In genomic region chr4:108798083-108798830, GRCm38 (mm10) we compare ENCODE assay signal across 9 mouse cellular contexts. TPM values are rescaled to one million over a fixed set of nuclear protein-coding genes. Genes with fewer than 3 reads are reported as not detected.
A peak's percentile ranks its signal among the peaks of the same experiment; 100 is the strongest.
DNase-seq lines count a peak whose midpoint lies in the region; TF ChIP-seq lines count a peak whose summit lies in the region.
"Had no signal": no experiment of that assay in that cellular context is flagged by ENCODE, and none has a peak within 500 bp of the region (broad histone marks: within the 10 kb centered on the region; RNA-seq: fewer than 3 reads in every experiment).

No protein-coding gene starts in this region.

- peak; percentile 69 to 80 for DNase-seq in heart, adult 2 months
- no peak for DNase-seq in heart, embryonic 10.5 days (ENCODE audit: low spot score)
- DNase-seq in T-cell, adult 2 months (ENCODE audit: low spot score), result peak; percentile 15
- peak; percentile 72 to 78 for DNase-seq in cerebellum, postnatal 36 days
- DNase-seq in heart, adult 9 months (ENCODE audit: low spot score in 2 of 2), result peak; percentile 45 to 66
- peak; percentile 60 to 69 for DNase-seq in layer of hippocampus, adult 2 months (ENCODE audit: low spot score in 2 of 2)
- DNase-seq in lung, postnatal 25 days (ENCODE audit: low spot score), result peak; percentile 70
- peak in 1 of 2 experiments; percentile 55 for DNase-seq in spleen, adult 2 months (ENCODE audit: low read depth in 1 of 2, low spot score in 2 of 2)

- peak; percentile 87 for TF ChIP-seq CTCF in heart, adult 2 months (IDR thresholded peaks at IDR 0.05)
- peak; percentile 89 for TF ChIP-seq CTCF in layer of hippocampus, adult 2 months (conservative IDR thresholded peaks at IDR 0.05)
- TF ChIP-seq CTCF in spleen, adult 2 months (IDR thresholded peaks at IDR 0.05; ENCODE audit: extremely low read depth, insufficient read depth, insufficient read length, insufficient replicate concordance), result peak; percentile 56; the same call in 1 of the 2 replicates

- H3K79me2 ChIP-seq in heart, adult 2 months (replicated peaks; ENCODE audit: control insufficient read depth, insufficient read depth, low read length), result no peaks in the 10 kb centered on the region

- intact Hi-C loops in heart, adult 2 months (cut with DNase I), result loop anchor here (1.0 to 5.0 kb wide), 3 partner anchors 49 to 178 kb away; partner anchors contain the start of genes A730015C16Rik and Kti12

- no peak overlapping the region for H3K9ac ChIP-seq in heart, adult 2 months (ENCODE audit: low read depth, low read length)
- H3K9ac ChIP-seq: lung, embryonic 15.5 days had no signal

- no peak for TF ChIP-seq POLR2A in heart, adult 2 months (IDR thresholded peaks at IDR 0.05; ENCODE audit: insufficient read depth, low read depth, low read length)
- no peak for TF ChIP-seq POLR2A in spleen, adult 2 months (IDR thresholded peaks at IDR 0.05; ENCODE audit: low read depth, low read length)

- peaks cover 7% of the 10 kb centered on the region for H3K4me1 ChIP-seq in heart, adult 2 months (ENCODE audit: control insufficient read depth, insufficient read depth, low read length)
- H3K4me1 ChIP-seq in heart, embryonic 10.5 days, result peaks cover 4% of the 10 kb centered on the region; the same call in 1 of the 2 replicates
- H3K4me1 ChIP-seq in spleen, adult 2 months (ENCODE audit: control insufficient read depth, insufficient read depth, insufficient read length), result no peaks in the 10 kb centered on the region

- peak; percentile 68; the same call in 1 of the 2 replicates for TF ChIP-seq EP300 in heart, adult 2 months (IDR thresholded peaks at IDR 0.05; ENCODE audit: insufficient read depth, low read depth, low read length)

- 43% methylated on average over 2 of the region's 2 CpGs for WGBS in heart, adult 2 months
- 45% methylated on average over 2 of the region's 2 CpGs for WGBS in heart, embryonic 10.5 days
- WGBS in spleen, adult 2 months, result 53% methylated on average over 2 of the region's 2 CpGs

- no peak overlapping the region for H3K4me3 ChIP-seq in heart, adult 2 months
- H3K4me3 ChIP-seq in heart, embryonic 10.5 days, result no peak overlapping the region
- no peak overlapping the region for H3K4me3 ChIP-seq in layer of hippocampus, adult 2 months
- no peak overlapping the region for H3K4me3 ChIP-seq in spleen, adult 2 months (ENCODE audit: extremely low read depth, insufficient read depth, insufficient read length)
- H3K4me3 ChIP-seq: lung, embryonic 15.5 days had no signal

- no peak overlapping the region for H3K27ac ChIP-seq in heart, adult 2 months
- no peak overlapping the region for H3K27ac ChIP-seq in heart, embryonic 10.5 days
- H3K27ac ChIP-seq in layer of hippocampus, adult 2 months, result 0 out of 2 replicates have a peak overlapping the region, but pooled peaks have one; percentile 8
- no peak overlapping the region for H3K27ac ChIP-seq in spleen, adult 2 months (ENCODE audit: insufficient read depth, low read length)
- H3K27ac ChIP-seq: lung, embryonic 15.5 days had no signal

- H3K27me3 ChIP-seq in heart, adult 2 months (ENCODE audit: control insufficient read depth, insufficient read depth, low read length), result no peaks in the 10 kb centered on the region
- no peaks in the 10 kb centered on the region for H3K27me3 ChIP-seq in heart, embryonic 10.5 days (ENCODE audit: insufficient read depth, poor library complexity, severe bottlenecking)
- no peaks in the 10 kb centered on the region; the same call in 1 of the 2 replicates for H3K27me3 ChIP-seq in spleen, adult 2 months (ENCODE audit: control insufficient read depth, insufficient read depth, low read length)
- H3K27me3 ChIP-seq: lung, embryonic 15.5 days had no signal

- no peaks in the 10 kb centered on the region for H3K9me3 ChIP-seq in heart, embryonic 10.5 days
- H3K9me3 ChIP-seq: lung, embryonic 15.5 days had no signal

- H3K36me3 ChIP-seq in heart, adult 2 months (ENCODE audit: control insufficient read depth, insufficient read depth, low read length), result peaks cover 7% of the 10 kb centered on the region
- no peaks in the 10 kb centered on the region for H3K36me3 ChIP-seq in heart, embryonic 10.5 days
- no peaks in the 10 kb centered on the region for H3K36me3 ChIP-seq in spleen, adult 2 months (ENCODE audit: control insufficient read depth, insufficient read depth, low read length)
- H3K36me3 ChIP-seq: lung, embryonic 15.5 days had no signal

RNA-seq across cellular contexts. Expression of gene Zfyve9, which starts 17.7 kb away (rescaled TPM):
- total RNA-seq in heart, adult 2 months (2021), result 10 to 100 TPM; 25.2 to 29.9 TPM
- 5.1 and 8.4 TPM in 2 replicates for polyA plus RNA-seq in heart, adult 2 months (2012; rRNA removed)
- polyA plus RNA-seq in heart, embryonic 10.5 days (2016; fragmentation: Nextera tagmentation; extraction: Ambion mirVana), result 3.3 and 3.4 TPM in 2 replicates
- 10 to 100 TPM; 53.6 to 58.4 TPM for total RNA-seq in layer of hippocampus, adult 2 months (2021)
- 0.63 and 0.99 TPM in 2 replicates for polyA plus RNA-seq in spleen, adult 2 months (2012; rRNA removed)

RNA-seq across cellular contexts. Expression of gene Btf3l4, which starts 35.2 kb away (rescaled TPM):
- 10 to 100 TPM; 70.1 to 78.1 TPM for total RNA-seq in heart, adult 2 months (2021)
- 18.5 and 33.8 TPM in 2 replicates for polyA plus RNA-seq in heart, adult 2 months (2012; rRNA removed)
- 160 and 165 TPM in 2 replicates for polyA plus RNA-seq in heart, embryonic 10.5 days (2016; fragmentation: Nextera tagmentation; extraction: Ambion mirVana)
- total RNA-seq in layer of hippocampus, adult 2 months (2021), result 10 to 100 TPM; 87.9 to 89.4 TPM
- 5.2 and 6.1 TPM in 2 replicates for polyA plus RNA-seq in spleen, adult 2 months (2012; rRNA removed)

RNA-seq across cellular contexts. Expression of gene Txndc12, which starts 36.1 kb away (rescaled TPM):
- total RNA-seq in heart, adult 2 months (2021), result 10 to 100 TPM; 29.2 to 30.0 TPM
- 15.7 and 23.4 TPM in 2 replicates for polyA plus RNA-seq in heart, adult 2 months (2012; rRNA removed)
- 101 and 106 TPM in 2 replicates for polyA plus RNA-seq in heart, embryonic 10.5 days (2016; fragmentation: Nextera tagmentation; extraction: Ambion mirVana)
- total RNA-seq in layer of hippocampus, adult 2 months (2021), result 10 to 100 TPM; 32.3 to 33.8 TPM
- polyA plus RNA-seq in spleen, adult 2 months (2012; rRNA removed), result 5.9 and 6.7 TPM in 2 replicates

RNA-seq across cellular contexts. Expression of gene Kti12, which starts 49.3 kb away (rescaled TPM):
- 10 to 100 TPM; 20.3 to 23.3 TPM for total RNA-seq in heart, adult 2 months (2021)
- polyA plus RNA-seq in heart, adult 2 months (2012; rRNA removed), result 22.9 and 29.7 TPM in 2 replicates
- 38.5 and 57.3 TPM in 2 replicates for polyA plus RNA-seq in heart, embryonic 10.5 days (2016; fragmentation: Nextera tagmentation; extraction: Ambion mirVana)
- 10 to 100 TPM; 18.1 to 18.9 TPM for total RNA-seq in layer of hippocampus, adult 2 months (2021)
- polyA plus RNA-seq in spleen, adult 2 months (2012; rRNA removed), result 32.7 and 44.2 TPM in 2 replicates

RNA-seq across cellular contexts. Expression of gene A730015C16Rik, which starts 50.2 kb away (rescaled TPM):
- total RNA-seq in heart, adult 2 months (2021), result not detected
- 0.15 TPM in 1 of 2 replicates, not detected in the other for polyA plus RNA-seq in heart, adult 2 months (2012; rRNA removed)
- polyA plus RNA-seq in heart, embryonic 10.5 days (2016; fragmentation: Nextera tagmentation; extraction: Ambion mirVana), result 1.2 and 1.4 TPM in 2 replicates
- not detected for total RNA-seq in layer of hippocampus, adult 2 months (2021)
- 0.14 TPM in 1 of 2 replicates, not detected in the other for polyA plus RNA-seq in spleen, adult 2 months (2012; rRNA removed)
